Mouse (Mus musculus) thymus, postnatal 36 days (tissue): ENCODE data around the gene Ppm1h.
A peak's percentile ranks its signal among the peaks of the same experiment; 100 is the strongest.

ENCODE experiments used
- DNase-seq, 2 experiments: peaks; one replicate each; pipeline ENCODE4 v3.0.0; 2022; ENCODE audit warnings: mixed read lengths in 2 of 2

Gene Ppm1h

DNA sequence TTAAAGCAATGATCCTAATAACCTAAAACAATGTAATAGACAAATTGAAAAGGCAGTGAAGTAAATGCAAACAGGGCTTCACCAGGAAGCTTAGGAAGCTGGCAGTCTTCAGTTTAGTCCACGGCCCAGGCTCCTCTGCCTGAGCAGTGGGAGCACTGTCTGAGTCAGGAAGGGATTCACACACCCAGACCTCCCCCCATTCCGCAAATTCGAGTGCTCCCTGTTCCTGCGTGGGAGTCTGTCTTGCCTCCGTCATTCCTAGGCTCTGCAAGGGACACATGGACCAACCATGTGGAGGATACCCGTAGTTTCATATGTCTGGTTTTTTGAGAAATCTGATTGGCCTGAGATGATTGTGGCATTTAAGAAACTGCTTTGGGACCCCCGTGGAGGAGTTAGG is 67.6 kb downstream of the Ppm1h start:
- no peak for DNase-seq

DNA sequence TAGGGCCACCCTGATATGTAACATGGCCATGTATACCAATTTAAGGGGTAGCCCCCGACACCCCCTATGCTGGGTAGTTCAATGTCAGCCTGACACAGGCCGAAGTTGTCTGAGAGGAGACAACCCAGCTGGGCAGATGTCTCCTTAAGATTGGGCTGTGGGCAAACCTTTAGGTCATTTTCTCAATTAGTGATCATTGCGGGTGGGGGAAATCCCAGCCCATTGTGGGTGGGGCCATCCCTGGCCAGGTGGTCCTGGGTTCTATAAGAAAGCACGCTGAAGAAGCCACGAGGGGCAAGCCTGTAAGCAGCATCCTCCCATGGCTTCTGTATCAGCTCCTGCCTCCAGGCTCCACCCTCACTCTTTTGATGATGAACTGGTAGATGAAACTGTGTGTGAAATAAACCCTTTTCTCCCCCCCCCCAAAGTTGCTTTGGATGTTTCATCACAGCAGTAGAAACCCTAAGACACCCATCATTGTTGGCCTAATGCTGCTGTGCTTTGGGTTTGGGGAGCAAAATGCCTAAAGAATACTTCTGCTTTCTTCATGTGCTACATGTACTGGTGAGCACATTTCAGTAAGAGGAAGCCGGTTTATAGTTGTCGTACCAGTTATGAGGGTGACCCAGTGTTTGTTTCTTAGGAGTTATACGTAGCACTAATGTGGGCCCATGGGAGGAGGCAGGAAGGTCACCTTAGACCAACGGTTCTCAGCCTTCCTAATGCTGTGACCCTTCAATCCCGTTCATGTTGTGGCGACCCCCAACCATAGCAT is 68.8 kb downstream of the Ppm1h start:
- DNase-seq: no peak

DNA sequence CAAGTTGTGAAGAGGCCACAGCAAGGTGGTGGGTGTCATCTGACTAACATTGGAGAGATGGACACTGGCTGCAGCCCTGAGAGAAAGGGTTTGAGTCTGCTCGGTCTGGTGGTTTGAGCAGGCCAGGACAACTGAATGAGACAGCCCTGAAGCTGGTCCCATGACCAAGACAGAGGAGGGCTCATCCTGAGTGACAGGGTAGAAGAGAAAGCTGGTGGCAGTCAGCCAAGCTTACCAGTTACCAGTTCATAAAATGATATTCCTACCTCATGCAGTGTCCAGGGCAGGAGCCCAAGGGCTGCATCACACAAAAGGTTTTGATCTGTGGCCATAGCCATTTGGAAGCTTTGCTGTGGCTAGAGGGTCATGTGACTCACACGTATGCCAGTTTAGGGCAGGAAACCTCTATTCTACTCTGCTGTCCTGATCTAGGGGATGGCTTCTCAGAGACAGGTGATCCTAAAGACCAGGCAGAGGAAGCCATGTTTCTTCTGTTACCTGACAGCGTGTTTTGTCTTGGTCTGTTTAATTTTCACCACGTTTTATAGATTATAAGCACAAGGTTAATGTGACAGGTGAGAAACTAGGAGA is 69.9 kb downstream of the Ppm1h start:
- no peak for DNase-seq

- no peak for DNase-seq
These were observed 70.5 kb downstream of the Ppm1h start for GRCm38 (mm10) chr10:122749071-122749470.

- DNase-seq: no peak
These were observed 71.3 kb downstream of the Ppm1h start for GRCm38 (mm10) chr10:122749876-122750275.

DNA sequence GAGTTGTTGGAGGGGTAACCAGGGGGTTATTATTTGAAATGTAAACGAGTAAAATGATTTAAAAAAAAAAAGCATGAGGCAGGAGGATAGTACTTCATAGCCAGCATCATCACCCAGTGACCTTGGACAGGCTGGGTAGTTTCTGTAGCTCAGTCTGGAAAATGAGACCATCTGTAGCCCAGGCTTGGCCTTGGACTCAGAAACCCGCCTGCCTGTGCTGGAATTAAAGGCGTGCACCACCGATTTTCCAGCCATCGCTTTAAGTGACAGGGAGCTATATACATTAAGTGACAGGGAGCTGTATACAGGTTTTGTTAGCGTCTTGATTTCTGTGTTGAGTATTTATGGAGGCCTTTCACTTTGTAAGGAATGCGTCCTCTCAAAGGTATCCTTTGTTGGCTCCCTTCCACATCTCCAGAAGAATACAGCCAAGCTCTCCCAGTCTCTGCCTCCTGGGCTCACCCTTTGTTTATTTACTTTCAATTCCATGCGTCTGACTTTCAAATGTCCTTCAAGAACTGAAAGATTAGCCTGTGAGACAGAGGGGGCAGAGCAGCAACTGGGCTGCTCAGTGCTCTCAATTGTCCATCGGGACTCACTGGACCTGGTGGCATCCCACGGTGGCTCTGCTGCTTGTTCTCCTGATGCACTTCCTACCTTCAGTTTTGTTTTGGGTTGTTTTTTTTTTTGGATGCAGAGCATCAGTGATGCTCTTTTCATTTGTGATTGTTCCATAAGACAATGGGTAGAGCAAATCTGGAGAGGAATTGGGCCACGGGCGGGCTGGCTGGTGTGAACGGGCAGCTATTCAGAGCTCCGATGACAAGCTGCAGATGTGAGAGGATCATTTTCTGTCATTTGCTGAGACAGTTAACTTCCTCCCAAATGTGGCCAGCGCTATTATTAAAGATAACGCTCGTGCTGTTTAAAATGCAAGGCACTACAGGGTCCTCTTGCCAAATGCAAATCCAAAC is 74.7 kb downstream of the Ppm1h start:
- no peak for DNase-seq

- no peak for DNase-seq
These were observed 75.4 kb downstream of the Ppm1h start for GRCm38 (mm10) chr10:122753924-122754307.

DNA sequence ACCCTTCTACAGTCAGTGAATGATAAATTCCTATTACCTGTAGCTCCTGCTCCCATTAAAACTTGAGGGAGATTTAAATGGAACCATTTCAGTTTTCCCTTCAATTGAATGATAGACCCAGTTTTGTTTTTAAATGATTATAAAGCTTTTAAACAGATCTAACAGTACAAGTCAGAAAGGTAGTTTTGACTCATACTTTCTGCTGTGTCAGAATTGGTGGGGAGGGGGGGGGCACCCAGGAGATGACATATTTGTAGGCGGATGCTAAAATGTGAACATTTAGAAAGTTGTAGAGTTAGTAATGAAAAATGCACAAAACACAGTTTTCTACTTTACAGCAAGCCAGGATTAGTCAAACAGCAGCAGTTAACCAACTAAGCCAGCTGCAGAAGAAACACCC is 76.4 kb downstream of the Ppm1h start:
- DNase-seq: no peak

DNA sequence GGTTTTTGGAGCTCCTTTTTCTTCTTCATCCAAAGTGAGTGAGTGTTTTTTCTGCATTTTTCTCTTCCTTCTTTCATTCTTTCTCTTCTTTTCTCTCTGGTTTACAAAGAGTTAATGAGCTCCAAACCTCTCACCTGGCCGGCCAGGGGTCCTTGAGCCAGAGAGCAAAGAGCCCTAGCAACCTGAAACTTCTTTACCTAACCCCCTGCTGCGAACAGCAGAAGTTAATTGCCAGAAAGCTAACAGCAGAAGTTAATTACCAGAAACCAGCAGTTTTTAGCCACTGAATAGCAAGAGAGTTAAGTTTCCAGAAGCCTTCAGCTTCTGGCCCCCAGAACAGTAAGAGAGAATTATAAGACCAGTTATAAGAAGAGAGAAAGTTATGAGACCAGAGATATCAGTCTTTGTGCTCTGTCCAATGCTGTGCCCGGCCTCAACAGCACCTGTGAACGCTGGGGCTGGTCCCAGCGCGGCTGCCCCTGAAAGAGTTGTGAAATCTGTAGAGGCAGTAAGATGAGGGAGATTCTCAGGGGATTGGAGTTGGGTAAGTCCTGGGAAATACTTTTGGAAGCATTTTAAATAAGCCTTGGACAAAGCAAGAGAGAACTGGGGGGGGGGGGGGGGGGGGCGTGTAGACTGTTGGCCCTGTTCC is 78.4 kb downstream of the Ppm1h start:
- no peak for DNase-seq

GRCm38 (mm10) chr10:122757727-122758126 is 79.2 kb downstream of the Ppm1h start:
- DNase-seq: peak; percentile 43 to 44

GRCm38 (mm10) chr10:122758346-122758745 is 79.8 kb downstream of the Ppm1h start:
- peak; percentile 70 to 85 for DNase-seq

GRCm38 (mm10) chr10:122759729-122760128 is 81.2 kb downstream of the Ppm1h start:
- no peak for DNase-seq

DNA sequence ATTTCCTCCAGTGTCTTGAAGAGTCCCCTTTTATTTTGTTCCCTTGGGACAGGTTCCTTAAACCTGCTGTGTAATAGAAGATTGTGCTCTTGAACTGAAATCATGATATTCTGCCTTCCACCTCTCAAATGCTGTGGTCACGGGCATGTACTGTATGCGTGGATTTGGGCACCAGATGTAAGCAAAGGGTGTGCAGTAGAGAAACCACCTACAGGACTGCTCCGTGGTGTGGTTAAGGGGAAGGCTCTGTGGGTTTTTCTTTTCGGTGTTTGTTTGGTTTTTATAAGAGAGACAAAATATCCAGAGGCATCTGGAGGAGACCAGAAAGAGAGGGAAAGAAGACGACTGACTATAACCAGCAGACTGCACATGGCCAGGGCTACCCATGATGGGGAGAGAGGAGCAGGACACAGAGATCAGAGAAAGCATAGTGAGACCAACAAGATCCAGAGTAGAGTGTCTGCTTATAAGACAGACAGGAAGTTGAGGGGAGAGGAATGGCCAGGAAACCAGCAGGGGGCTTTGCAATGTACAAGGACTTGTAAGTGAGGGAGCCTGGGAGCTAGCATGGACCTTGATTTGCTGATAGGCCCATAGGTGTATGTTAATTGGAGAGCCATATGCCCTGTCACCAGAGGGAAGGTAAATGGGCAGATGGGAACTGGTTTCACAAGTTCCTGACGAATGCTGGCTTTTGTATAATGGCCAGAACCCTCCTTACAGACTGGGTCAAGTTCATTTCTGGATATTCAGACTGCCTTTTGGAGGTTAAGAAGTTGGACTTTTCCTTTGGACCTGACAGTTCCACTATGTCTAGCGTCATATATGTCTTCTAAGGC is 82.1 kb downstream of the Ppm1h start:
- peak; percentile 46 to 47 for DNase-seq

DNA sequence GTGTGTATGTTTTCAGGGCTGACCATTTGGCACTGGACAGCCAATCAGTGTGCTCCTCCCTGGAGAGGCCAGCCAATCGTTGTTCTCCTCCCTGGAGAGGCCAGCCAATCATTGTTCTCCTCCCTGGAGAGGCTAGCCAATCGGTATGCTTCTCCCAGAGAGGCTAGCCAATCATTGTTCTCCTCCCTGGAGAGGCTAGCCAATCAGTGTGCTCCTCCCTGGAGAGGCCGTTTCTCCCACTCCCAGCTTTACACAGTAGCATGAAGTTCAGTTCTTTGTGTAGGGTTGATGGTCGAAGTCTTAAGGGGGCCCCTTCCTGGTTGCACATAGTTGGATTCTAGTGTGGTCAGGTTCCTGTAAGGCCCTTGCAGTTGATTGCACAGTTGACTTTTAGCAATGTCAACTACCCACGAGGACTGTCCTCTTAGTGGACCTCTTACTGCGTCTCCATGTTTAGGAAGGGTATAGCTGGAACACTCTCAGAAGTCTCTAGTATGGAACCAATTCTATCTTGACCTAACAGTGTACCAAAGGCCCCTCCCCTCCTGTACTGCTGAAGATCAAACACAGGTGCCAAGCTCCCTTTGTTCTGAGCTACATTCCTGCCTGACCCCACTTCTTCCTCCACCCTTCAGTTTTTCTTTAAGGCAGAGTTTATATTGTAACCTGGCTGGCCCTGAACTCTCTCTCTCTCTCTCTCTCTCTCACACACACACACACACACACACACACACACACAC is 84.4 kb downstream of the Ppm1h start:
- no peak for DNase-seq

DNA sequence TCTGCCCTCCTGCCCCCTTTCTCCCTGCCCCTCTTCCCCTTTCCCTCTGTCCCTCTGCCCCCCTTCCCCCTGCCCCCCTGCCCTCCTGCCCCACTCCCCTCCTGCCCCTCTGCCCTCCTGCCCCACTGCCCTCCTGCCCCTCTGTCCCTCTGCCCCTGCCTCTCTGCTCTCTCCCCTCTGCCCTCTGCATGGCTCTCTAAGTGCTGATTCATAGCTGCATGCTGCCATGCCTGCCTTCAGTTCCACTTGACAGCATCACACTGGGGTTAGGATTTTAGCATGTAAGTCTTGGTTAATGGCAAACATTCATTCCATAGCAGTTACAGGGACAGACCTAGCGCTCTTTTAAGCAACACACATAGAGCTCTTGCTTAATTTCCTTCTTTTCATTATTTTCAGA is 85.0 kb downstream of the Ppm1h start:
- DNase-seq: no peak

GRCm38 (mm10) chr10:122764653-122765052 is 86.1 kb downstream of the Ppm1h start:
- no peak for DNase-seq

DNA sequence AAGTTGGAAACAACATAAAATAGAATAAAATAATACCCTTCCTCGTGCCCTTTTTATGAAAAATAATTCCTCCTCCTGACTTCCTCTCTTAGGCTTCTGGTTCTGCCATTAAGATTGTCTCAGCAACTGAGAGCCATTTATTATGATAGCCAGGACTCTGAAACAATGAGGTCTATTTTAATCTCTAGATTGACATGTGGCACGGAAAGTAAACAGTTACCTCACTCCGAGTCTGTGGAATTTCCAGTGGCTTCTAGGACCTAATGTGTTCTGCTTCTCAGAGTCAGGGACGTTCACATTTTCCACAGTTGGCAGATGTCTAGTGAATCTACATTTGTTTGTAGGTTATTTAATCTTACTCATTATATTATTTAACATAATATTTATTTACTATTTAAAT is 87.0 kb downstream of the Ppm1h start:
- no peak for DNase-seq

DNA sequence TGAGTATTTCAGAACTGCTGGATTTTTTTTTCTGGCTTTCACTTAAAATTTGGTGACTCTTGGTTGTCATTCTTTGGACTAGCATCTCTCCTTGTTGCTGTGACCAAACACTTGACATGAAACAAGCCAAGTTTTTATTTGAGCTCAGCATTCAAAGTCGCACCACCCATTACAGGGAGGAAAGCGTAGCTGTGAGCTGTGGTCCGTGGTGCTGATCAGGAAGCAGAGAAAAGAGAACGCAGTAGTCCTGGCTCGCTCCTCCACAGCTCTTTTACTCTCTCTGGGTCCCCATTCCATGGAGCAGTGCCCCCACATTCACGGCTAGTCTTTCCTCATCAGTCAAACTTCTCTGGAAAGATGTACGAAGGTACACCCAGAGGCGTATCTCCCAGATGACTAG is 87.4 kb downstream of the Ppm1h start:
- no peak for DNase-seq

DNA sequence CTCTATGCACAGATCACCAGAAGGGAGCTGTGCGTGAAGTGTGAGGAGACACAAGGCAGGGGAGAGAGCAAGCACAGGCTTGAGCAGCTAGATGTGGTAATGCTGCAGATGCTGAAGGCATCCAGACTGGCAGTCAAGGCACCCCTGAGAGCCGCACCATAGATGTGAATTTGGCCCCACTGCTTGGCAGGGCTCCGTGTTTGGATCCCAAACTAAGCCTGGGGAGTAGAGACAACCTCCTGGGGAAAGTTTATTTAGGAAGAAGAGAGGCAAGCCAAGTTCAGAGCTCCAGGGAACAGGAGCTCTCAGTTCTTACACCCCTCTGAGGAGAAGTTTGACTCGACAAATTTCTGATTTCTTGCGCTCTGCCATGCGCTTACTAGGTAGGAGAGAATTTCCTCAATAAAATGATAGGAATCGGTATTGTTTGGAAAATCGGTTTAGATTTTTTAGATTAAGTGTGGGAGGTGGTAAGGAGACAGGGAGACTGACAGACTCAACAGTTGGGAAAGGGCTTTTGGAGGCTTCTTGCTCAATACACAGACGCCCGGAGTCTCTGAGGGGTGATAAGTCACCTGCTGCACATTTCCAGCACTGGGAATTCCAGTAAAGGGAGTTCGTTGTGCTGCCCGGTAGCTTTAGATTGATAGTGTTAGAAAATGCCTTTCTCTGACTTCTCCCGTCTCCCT is 89.8 kb downstream of the Ppm1h start:
- no peak for DNase-seq

GRCm38 (mm10) chr10:122768893-122769341 is 90.4 kb downstream of the Ppm1h start:
- DNase-seq: no peak

GRCm38 (mm10) chr10:122770337-122770736 is 91.8 kb downstream of the Ppm1h start:
- no peak for DNase-seq
